Mouse (Mus musculus) layer of hippocampus, adult 2 months (tissue): ENCODE measurements around the gene Ube3b. TPM values are rescaled to one million over a fixed set of nuclear protein-coding genes. Genes with fewer than 3 reads are reported as not detected.

ENCODE experiments used
- DNase-seq, 2 experiments: peaks; one replicate each; pipeline ENCODE4 v3.0.0; 2022; ENCODE audit warnings: low spot score in 2 of 2
- H3K27ac ChIP-seq: fragments of 200-600 bp; 2 replicates; pipeline ENCODE4 v1.8.1; 2022
- H3K4me3 ChIP-seq: fragments of 200-600 bp; 2 replicates; pipeline ENCODE4 v1.8.1; 2022; ENCODE audit warnings: mild to moderate bottlenecking
- CTCF ChIP-seq: fragments of 200-600 bp; conservative IDR thresholded peaks from 2 replicates; pipeline ENCODE4 v1.8.1; 2022; ENCODE audit warnings: antibody characterized with exemption, mild to moderate bottlenecking, moderate library complexity
- total RNA-seq, 2 experiments: library from RNA; stranded (reverse); gene quantifications; 2 replicates each; pipeline ENCODE4 v1.2.3; 2021

The Ube3b gene
- total RNA-seq, 2 experiments from 2014 or later, result 80.8 to 85.6 TPM

- no peak for DNase-seq
- Histone ChIP-seq H3K4me3 (no peak overlapping the region), H3K27ac (no peak overlapping the region)
- no peak for TF ChIP-seq CTCF
These were observed 12.3 kb upstream of the Ube3b start for GRCm38 (mm10) chr5:114368121-114368520.

- H3K27ac ChIP-seq, result no peak overlapping the region
- no peak for TF ChIP-seq CTCF
These were observed 11.5 kb upstream of the Ube3b start for GRCm38 (mm10) chr5:114368803-114369496.

GRCm38 (mm10) chr5:114369921-114370320 is 10.5 kb upstream of the Ube3b start:
- TF ChIP-seq CTCF, result no peak
- Histone ChIP-seq H3K4me3 (no peak overlapping the region), H3K27ac (peak overlapping the region; percentile 70)
- DNase-seq, result no peak

More at GRCm38 (mm10) chr5:114368803-114369496, 11.5 kb upstream of the Ube3b start:
- no peak for DNase-seq
- no peak overlapping the region for H3K4me3 ChIP-seq

GRCm38 (mm10) chr5:114370371-114370776 is 10.0 kb upstream of the Ube3b start:
- peak; percentile 54 for TF ChIP-seq CTCF
- H3K4me3 ChIP-seq, result no peak overlapping the region
- peak overlapping the region; percentile 70 for H3K27ac ChIP-seq
- DNase-seq, result no peak

GRCm38 (mm10) chr5:114371331-114371730 is 9.1 kb upstream of the Ube3b start:
- no peak for DNase-seq
- H3K4me3 ChIP-seq, result no peak overlapping the region
- no peak overlapping the region for H3K27ac ChIP-seq
- no peak for TF ChIP-seq CTCF

- Histone ChIP-seq H3K4me3 (no peak overlapping the region), H3K27ac (no peak overlapping the region)
- DNase-seq, result no peak
- TF ChIP-seq CTCF, result no peak
These were observed 8.5 kb upstream of the Ube3b start for GRCm38 (mm10) chr5:114371731-114372473.

- no peak overlapping the region for H3K27ac ChIP-seq
- TF ChIP-seq CTCF, result no peak
- DNase-seq, result no peak
- H3K4me3 ChIP-seq, result no peak overlapping the region
These were observed 7.8 kb upstream of the Ube3b start for GRCm38 (mm10) chr5:114372565-114372964.

- DNase-seq, result no peak
- no peak for TF ChIP-seq CTCF
- no peak overlapping the region for H3K4me3 ChIP-seq
- peak overlapping the region; percentile 48; the same call in 1 of the 2 replicates for H3K27ac ChIP-seq
These were observed 7.2 kb upstream of the Ube3b start for GRCm38 (mm10) chr5:114373174-114373573.

GRCm38 (mm10) chr5:114373581-114373980 is 6.8 kb upstream of the Ube3b start:
- H3K27ac ChIP-seq, result peak overlapping the region; percentile 48; the same call in 1 of the 2 replicates
- DNase-seq, result no peak
- no peak for TF ChIP-seq CTCF
- H3K4me3 ChIP-seq, result no peak overlapping the region

- DNase-seq, result no peak
- no peak for TF ChIP-seq CTCF
- H3K27ac ChIP-seq, result peak overlapping the region; percentile 61; the same call in 1 of the 2 replicates
- H3K4me3 ChIP-seq, result no peak overlapping the region
These were observed 5.8 kb upstream of the Ube3b start for GRCm38 (mm10) chr5:114374409-114375213.

- DNase-seq, result no peak
- no peak overlapping the region for H3K4me3 ChIP-seq
- TF ChIP-seq CTCF, result no peak
- peak overlapping the region; percentile 29; the same call in 1 of the 2 replicates for H3K27ac ChIP-seq
These were observed 2.1 kb upstream of the Ube3b start for GRCm38 (mm10) chr5:114378177-114378920.

GRCm38 (mm10) chr5:114378936-114379335 is 1.5 kb upstream of the Ube3b start:
- H3K4me3 ChIP-seq, result no peak overlapping the region
- no peak for DNase-seq
- H3K27ac ChIP-seq, result no peak overlapping the region; the same call in 1 of the 2 replicates
- TF ChIP-seq CTCF, result no peak
